Mouse (Mus musculus) cerebellum, postnatal 14 days (tissue): ENCODE results near the gene Macrod1.

Experiments
- DNase-seq, 2 experiments: peaks; one replicate each; pipeline ENCODE4 v3.0.0; 2021; ENCODE audit warnings: mixed read lengths in 2 of 2

The Macrod1 gene

GRCm38 (mm10) chr19:7204898-7205297 lies 148.3 kb downstream of the Macrod1 start:
- no peak for DNase-seq

- no peak for DNase-seq
These were observed 148.7 kb downstream of the Macrod1 start for GRCm38 (mm10) chr19:7205326-7205725.

- DNase-seq: peak; percentile 90 to 94
These were observed 149.4 kb downstream of the Macrod1 start, which contains the start of gene Otub1 for GRCm38 (mm10) chr19:7205753-7206736. Gene Otub1 (minus strand): TSS chr19:7206316.

- no peak for DNase-seq
These were observed 153.5 kb downstream of the Macrod1 start for GRCm38 (mm10) chr19:7209907-7210646.

GRCm38 (mm10) chr19:7212216-7212615 lies 155.6 kb downstream of the Macrod1 start:
- no peak for DNase-seq

GRCm38 (mm10) chr19:7213010-7213409 lies 156.4 kb downstream of the Macrod1 start:
- DNase-seq: no peak

GRCm38 (mm10) chr19:7214484-7214883 lies 157.9 kb downstream of the Macrod1 start:
- DNase-seq: peak; percentile 77 to 79

- DNase-seq: peak; percentile 97 to 98
These were observed 160.7 kb downstream of the Macrod1 start, which contains the start of gene Cox8a for GRCm38 (mm10) chr19:7217162-7217925. Gene Cox8a (minus strand): TSS chr19:7217616.

- DNase-seq: no peak
These were observed 161.3 kb downstream of the Macrod1 start for GRCm38 (mm10) chr19:7217926-7218267.

GRCm38 (mm10) chr19:7218753-7219152 lies 162.1 kb downstream of the Macrod1 start:
- no peak for DNase-seq

- DNase-seq: no peak
These were observed 165.6 kb downstream of the Macrod1 start for GRCm38 (mm10) chr19:7222196-7222595.

GRCm38 (mm10) chr19:7223488-7223887 lies 166.9 kb downstream of the Macrod1 start:
- DNase-seq: no peak

- DNase-seq: no peak
These were observed 167.6 kb downstream of the Macrod1 start for GRCm38 (mm10) chr19:7224253-7224652.

- no peak for DNase-seq
These were observed 168.6 kb downstream of the Macrod1 start for GRCm38 (mm10) chr19:7225096-7225690.

GRCm38 (mm10) chr19:7226511-7226914 lies 169.9 kb downstream of the Macrod1 start:
- DNase-seq: no peak

- DNase-seq: peak; percentile 90 to 91
These were observed 178.1 kb downstream of the Macrod1 start for GRCm38 (mm10) chr19:7234537-7235221.

GRCm38 (mm10) chr19:7235461-7235860 lies 178.9 kb downstream of the Macrod1 start:
- no peak for DNase-seq

- DNase-seq: no peak
These were observed 179.4 kb downstream of the Macrod1 start for GRCm38 (mm10) chr19:7236011-7236410.

GRCm38 (mm10) chr19:7236742-7237141 lies 180.1 kb downstream of the Macrod1 start:
- DNase-seq: no peak

GRCm38 (mm10) chr19:7239574-7239973 lies 183.0 kb downstream of the Macrod1 start:
- no peak for DNase-seq

GRCm38 (mm10) chr19:7240291-7240690 lies 183.7 kb downstream of the Macrod1 start:
- DNase-seq: peak; percentile 43 to 44
